Mouse (Mus musculus): Measurements from ENCODE around the gene Bcar3. TPM values are rescaled to one million over a fixed set of nuclear protein-coding genes. Genes with fewer than 3 reads are reported as not detected.

Bcar3 gene
- total and polyA plus RNA-seq, 3 experiments, result not detected

- Histone ChIP-seq H3K27ac (ENCODE audit: control insufficient read depth, low read depth, low read length) (no peak overlapping the region), H3K4me3 (ENCODE audit: control insufficient read depth in 1 of 2, insufficient read depth in 1 of 2, low read depth in 2 of 2, low read length in 2 of 2) (no peak overlapping the region), H3K9me3 (replicated peaks; ENCODE audit: insufficient read depth, low read length) (no peaks in the 10 kb centered on the region), H3K4me1 (ENCODE audit: control insufficient read depth in 1 of 2, insufficient read depth in 2 of 2, low read length in 2 of 2) (no peaks in the 10 kb centered on the region), H3K36me3 (ENCODE audit: control insufficient read depth in 1 of 2, insufficient read depth in 2 of 2, low read length in 2 of 2) (no peaks in the 10 kb centered on the region), H3K27me3 (ENCODE audit: control insufficient read depth in 1 of 2, insufficient read depth in 2 of 2, low read length in 2 of 2) (no peaks in the 10 kb centered on the region), H3K79me2 (ENCODE audit: control insufficient read depth, insufficient read depth, low read length, poor library complexity) (no peaks in the 10 kb centered on the region), H3K9ac (ENCODE audit: control insufficient read depth, low read depth, low read length, poor library complexity, severe bottlenecking) (no peak overlapping the region)
- TF ChIP-seq BHLHE40 (IDR thresholded peaks at IDR 0.05; ENCODE audit: borderline replicate concordance, low read depth, low read length) (no peak), MAX (IDR thresholded peaks at IDR 0.05; ENCODE audit: low read length) (no peak), USF2 (IDR thresholded peaks at IDR 0.05; ENCODE audit: borderline replicate concordance in 1 of 2, insufficient read depth in 1 of 2, low read depth in 1 of 2, low read length in 2 of 2) (no peak), SMC3 (IDR thresholded peaks at IDR 0.05; ENCODE audit: low read depth, low read length) (no peak), POLR2A (IDR thresholded peaks at IDR 0.05; ENCODE audit: control insufficient read depth in 1 of 2, insufficient read depth in 1 of 2, low read depth in 1 of 2, low read length in 2 of 2, poor library complexity in 1 of 2) (no peak), MAFK (IDR thresholded peaks at IDR 0.05; ENCODE audit: borderline replicate concordance, low read depth, low read length) (no peak), USF1 (IDR thresholded peaks at IDR 0.05; ENCODE audit: low read depth, low read length) (no peak), RCOR1 (IDR thresholded peaks at IDR 0.05; ENCODE audit: low read depth, low read length) (no peak), GATA1 (IDR thresholded peaks at IDR 0.05; ENCODE audit: low read depth, low read length) (no peak), ZMIZ1 (IDR thresholded peaks at IDR 0.05; ENCODE audit: low read depth, low read length) (no peak), MYB (IDR thresholded peaks at IDR 0.05; ENCODE audit: low read depth, low read length) (no peak), UBTF (IDR thresholded peaks at IDR 0.05; ENCODE audit: borderline replicate concordance, insufficient read depth, low read depth, low read length) (no peak), NELFE (IDR thresholded peaks at IDR 0.05; ENCODE audit: low read depth, low read length) (no peak), ZNF384 (IDR thresholded peaks at IDR 0.05; ENCODE audit: low read depth, low read length) (no peak), CTCF (IDR thresholded peaks at IDR 0.05 in 2 of 3, conservative IDR thresholded peaks at IDR 0.05 in 1 of 3; ENCODE audit: control insufficient read depth in 1 of 3, insufficient read depth in 1 of 3, low read depth in 2 of 3, low read length in 3 of 3, poor library complexity in 1 of 3, severe bottlenecking in 1 of 3) (no peak)
- no peak for DNase-seq (ENCODE audit: low read depth, low spot score)
Observed at GRCm38 (mm10) chr3:122433975-122434626, 140.2 kb downstream of the Bcar3 start.

GRCm38 (mm10) chr3:122434983-122435935 is 141.3 kb downstream of the Bcar3 start:
- Histone ChIP-seq H3K9ac (ENCODE audit: control insufficient read depth, low read depth, low read length, poor library complexity, severe bottlenecking) (no peak overlapping the region), H3K27me3 (ENCODE audit: control insufficient read depth in 1 of 2, insufficient read depth in 2 of 2, low read length in 2 of 2) (no peaks in the 10 kb centered on the region), H3K4me1 (ENCODE audit: control insufficient read depth in 1 of 2, insufficient read depth in 2 of 2, low read length in 2 of 2) (no peaks in the 10 kb centered on the region), H3K27ac (ENCODE audit: control insufficient read depth, low read depth, low read length) (no peak overlapping the region), H3K79me2 (ENCODE audit: control insufficient read depth, insufficient read depth, low read length, poor library complexity) (no peaks in the 10 kb centered on the region), H3K4me3 (ENCODE audit: control insufficient read depth in 1 of 2, insufficient read depth in 1 of 2, low read depth in 2 of 2, low read length in 2 of 2) (no peak overlapping the region), H3K36me3 (ENCODE audit: control insufficient read depth in 1 of 2, insufficient read depth in 2 of 2, low read length in 2 of 2) (no peaks in the 10 kb centered on the region), H3K9me3 (replicated peaks; ENCODE audit: insufficient read depth, low read length) (no peaks in the 10 kb centered on the region)
- DNase-seq (ENCODE audit: low read depth, low spot score), result no peak
- TF ChIP-seq ETS1 (IDR thresholded peaks at IDR 0.05; ENCODE audit: low read depth, low read length) (no peak), ZMIZ1 (IDR thresholded peaks at IDR 0.05; ENCODE audit: low read depth, low read length) (no peak), GATA1 (IDR thresholded peaks at IDR 0.05; ENCODE audit: low read depth, low read length) (no peak), ZKSCAN1 (IDR thresholded peaks at IDR 0.05; ENCODE audit: low read depth, low read length) (no peak), JUND (IDR thresholded peaks at IDR 0.05; ENCODE audit: low read depth, low read length) (no peak)

Measured in MEL (cell line).